In the genomic region with DNA sequence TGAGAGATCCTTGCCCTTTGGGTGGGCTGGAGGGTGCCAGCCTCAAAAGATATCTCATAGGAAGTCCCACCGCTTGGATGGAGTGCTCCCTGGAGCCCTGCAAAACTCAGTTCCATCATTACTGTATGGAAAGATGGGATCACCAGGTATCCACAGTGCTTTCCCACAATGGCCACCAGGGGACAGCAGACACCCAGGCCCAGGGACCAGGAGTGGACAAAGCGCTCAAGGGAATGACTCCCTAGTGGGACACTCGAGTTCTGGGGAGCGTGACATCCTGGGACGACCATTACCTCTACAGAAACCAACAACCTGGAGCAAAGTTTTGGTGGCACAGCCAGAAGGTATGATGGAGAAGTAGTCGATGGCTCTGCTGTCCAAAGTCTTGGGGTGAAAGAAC, we compare ENCODE assay signal across 9 mouse cellular contexts. TPM values are rescaled to one million over a fixed set of nuclear protein-coding genes. Genes with fewer than 3 reads are reported as not detected.
A peak's percentile ranks its signal among the peaks of the same experiment; 100 is the strongest.
DNase-seq lines count a peak whose midpoint lies in the region; ATAC-seq and TF ChIP-seq lines count a peak whose summit lies in the region.
"Had no signal": no experiment of that assay in that cellular context is flagged by ENCODE, and none has a peak within 500 bp of the region (broad histone marks: within the 10 kb centered on the region; RNA-seq: fewer than 3 reads in every experiment).

No protein-coding gene starts in this region.

- H3K9ac ChIP-seq in forebrain, postnatal 0 days: no peak overlapping the region
- H3K9ac ChIP-seq in forebrain, embryonic 12.5 days: no peak overlapping the region
- H3K9ac ChIP-seq: hindbrain, embryonic 15.5 days had no signal

- no peak overlapping the region for H3K4me2 ChIP-seq in forebrain, postnatal 0 days (ENCODE audit: low read depth)
- H3K4me2 ChIP-seq in forebrain, embryonic 12.5 days: no peak overlapping the region
- H3K4me2 ChIP-seq: hindbrain, embryonic 15.5 days had no signal

- DNase-seq in forebrain, postnatal 0 days: no peak
- no peak for DNase-seq in thymus, adult 2 months
- DNase-seq in thymus, adult 18-20 months: no peak
- DNase-seq in embryonic facial prominence, embryonic 10.5 days (ENCODE audit: low spot score): peak; percentile 42
- peak; percentile 75 for DNase-seq in kidney, postnatal 25 days
- peak; percentile 41 for DNase-seq in right cerebral cortex, postnatal 14 days
- no peak for DNase-seq in thymus, postnatal 25 days

- H3K27ac ChIP-seq in forebrain, postnatal 0 days (ENCODE audit: low read depth, low read length): no peak overlapping the region
- no peak overlapping the region for H3K27ac ChIP-seq in forebrain, embryonic 12.5 days
- no peak overlapping the region for H3K27ac ChIP-seq in thymus, adult 2 months (ENCODE audit: control insufficient read depth, insufficient read depth, low read length)
- no peak overlapping the region for H3K27ac ChIP-seq in embryonic facial prominence, embryonic 10.5 days (replicated peaks)
- H3K27ac ChIP-seq: hindbrain, embryonic 15.5 days had no signal

- no peak for TF ChIP-seq POLR2A in thymus, adult 2 months (IDR thresholded peaks at IDR 0.05; ENCODE audit: control insufficient read depth, extremely low read depth, insufficient read depth, low read length, poor library complexity)

- WGBS in forebrain, postnatal 0 days: 38% methylated on average over 6 of the region's 6 CpGs
- 39% methylated on average over 6 of the region's 6 CpGs for WGBS in forebrain, embryonic 12.5 days
- 53% methylated on average over 6 of the region's 6 CpGs for WGBS in thymus, adult 2 months
- WGBS in embryonic facial prominence, embryonic 10.5 days: 42% methylated on average over 6 of the region's 6 CpGs

- no peaks in the 10 kb centered on the region for H3K9me3 ChIP-seq in forebrain, postnatal 0 days (ENCODE audit: low read length)
- H3K9me3 ChIP-seq in forebrain, embryonic 12.5 days: no peaks in the 10 kb centered on the region
- H3K9me3 ChIP-seq in embryonic facial prominence, embryonic 10.5 days: no peaks in the 10 kb centered on the region
- H3K9me3 ChIP-seq: hindbrain, embryonic 15.5 days had no signal

- H3K4me1 ChIP-seq in forebrain, postnatal 0 days (ENCODE audit: insufficient read depth): no peaks in the 10 kb centered on the region
- no peaks in the 10 kb centered on the region for H3K4me1 ChIP-seq in forebrain, embryonic 12.5 days
- H3K4me1 ChIP-seq in thymus, adult 2 months (replicated peaks; ENCODE audit: control insufficient read depth, insufficient read depth, low read length): no peaks in the 10 kb centered on the region
- no peaks in the 10 kb centered on the region for H3K4me1 ChIP-seq in embryonic facial prominence, embryonic 10.5 days
- H3K4me1 ChIP-seq: hindbrain, embryonic 15.5 days had no signal

- no peaks in the 10 kb centered on the region for H3K36me3 ChIP-seq in forebrain, postnatal 0 days (ENCODE audit: insufficient read depth)
- H3K36me3 ChIP-seq in forebrain, embryonic 12.5 days (replicated peaks): no peaks in the 10 kb centered on the region
- H3K36me3 ChIP-seq in thymus, adult 2 months (ENCODE audit: control insufficient read depth, insufficient read depth, low read length): no peaks in the 10 kb centered on the region
- no peaks in the 10 kb centered on the region for H3K36me3 ChIP-seq in embryonic facial prominence, embryonic 10.5 days (replicated peaks)
- H3K36me3 ChIP-seq: hindbrain, embryonic 15.5 days had no signal

- H3K27me3 ChIP-seq in forebrain, postnatal 0 days (ENCODE audit: insufficient read depth, low read length): no peaks in the 10 kb centered on the region
- H3K27me3 ChIP-seq in forebrain, embryonic 12.5 days: peaks cover 66% of the 10 kb centered on the region
- H3K27me3 ChIP-seq in thymus, adult 2 months (ENCODE audit: control insufficient read depth, insufficient read depth, low read length): no peaks in the 10 kb centered on the region
- H3K27me3 ChIP-seq in embryonic facial prominence, embryonic 10.5 days (replicated peaks; ENCODE audit: low read depth, poor library complexity, severe bottlenecking): peaks cover 51% of the 10 kb centered on the region

- H3K4me3 ChIP-seq in forebrain, postnatal 0 days (ENCODE audit: low read depth, low read length): no peak overlapping the region
- no peak overlapping the region for H3K4me3 ChIP-seq in forebrain, embryonic 12.5 days (replicated peaks)
- H3K4me3 ChIP-seq in thymus, adult 2 months (ENCODE audit: control insufficient read depth, insufficient read depth, low read length): no peak overlapping the region
- no peak overlapping the region for H3K4me3 ChIP-seq in embryonic facial prominence, embryonic 10.5 days
- H3K4me3 ChIP-seq: hindbrain, embryonic 15.5 days had no signal

- TF ChIP-seq CTCF in forebrain, postnatal 0 days (IDR thresholded peaks at IDR 0.05; ENCODE audit: low read depth): peak; percentile 84
- peak; percentile 35; the same call in 1 of the 2 replicates for TF ChIP-seq CTCF in thymus, adult 2 months (IDR thresholded peaks at IDR 0.05; ENCODE audit: borderline replicate concordance, control insufficient read depth, extremely low read depth, insufficient read depth, low read length, poor library complexity)

- ATAC-seq in forebrain, postnatal 0 days: no peak
- no peak for ATAC-seq in forebrain, embryonic 12.5 days (ENCODE audit: low FRiP score)

RNA-seq across cellular contexts. Expression of gene Cfap65, which starts 8.7 kb away (rescaled TPM):
- total RNA-seq in forebrain, postnatal 0 days (2014; rRNA removed): 2.1 and 3.4 TPM in 2 replicates
- polyA plus RNA-seq in forebrain, postnatal 0 days (2015; fragmentation: Nextera tagmentation; extraction: Ambion mirVana): 0.52 and 1.1 TPM in 2 replicates
- 0.24 and 0.55 TPM in 2 replicates for polyA plus RNA-seq in forebrain, embryonic 12.5 days (2016; fragmentation: Nextera tagmentation; extraction: Ambion mirVana)
- 0.48 and 0.69 TPM in 2 replicates for polyA plus RNA-seq in thymus, adult 2 months (2012; rRNA removed)
- 0.08 TPM in 1 of 2 replicates, not detected in the other for polyA plus RNA-seq in embryonic facial prominence, embryonic 10.5 days (2016; fragmentation: Nextera tagmentation; extraction: Ambion mirVana)

RNA-seq across cellular contexts. Expression of gene Ihh, which starts 24.8 kb away (rescaled TPM):
- 0.08 and 0.29 TPM in 2 replicates for total RNA-seq in forebrain, postnatal 0 days (2014; rRNA removed)
- polyA plus RNA-seq in forebrain, postnatal 0 days (2015; fragmentation: Nextera tagmentation; extraction: Ambion mirVana): 0.11 and 0.19 TPM in 2 replicates
- 0.19 TPM in 1 of 2 replicates, not detected in the other for polyA plus RNA-seq in forebrain, embryonic 12.5 days (2016; fragmentation: Nextera tagmentation; extraction: Ambion mirVana)
- polyA plus RNA-seq in thymus, adult 2 months (2012; rRNA removed): 0.75 and 0.94 TPM in 2 replicates
- polyA plus RNA-seq in embryonic facial prominence, embryonic 10.5 days (2016; fragmentation: Nextera tagmentation; extraction: Ambion mirVana): 0.11 TPM in 1 of 2 replicates, not detected in the other

RNA-seq across cellular contexts. Expression of gene Cryba2, which starts 33.8 kb away (rescaled TPM):
- total RNA-seq in forebrain, postnatal 0 days (2014; rRNA removed): not detected in 2 replicates
- not detected in 2 replicates for polyA plus RNA-seq in forebrain, postnatal 0 days (2015; fragmentation: Nextera tagmentation; extraction: Ambion mirVana)
- polyA plus RNA-seq in forebrain, embryonic 12.5 days (2016; fragmentation: Nextera tagmentation; extraction: Ambion mirVana): not detected in 2 replicates
- 1.0 and 1.5 TPM in 2 replicates for polyA plus RNA-seq in thymus, adult 2 months (2012; rRNA removed)
- polyA plus RNA-seq in embryonic facial prominence, embryonic 10.5 days (2016; fragmentation: Nextera tagmentation; extraction: Ambion mirVana): not detected in 2 replicates

RNA-seq across cellular contexts. Expression of gene Fev, which starts 41.5 kb away (rescaled TPM):
- not detected in 2 replicates for total RNA-seq in forebrain, postnatal 0 days (2014; rRNA removed)
- polyA plus RNA-seq in forebrain, postnatal 0 days (2015; fragmentation: Nextera tagmentation; extraction: Ambion mirVana): not detected in 2 replicates
- not detected in 2 replicates for polyA plus RNA-seq in forebrain, embryonic 12.5 days (2016; fragmentation: Nextera tagmentation; extraction: Ambion mirVana)
- 0.24 and 0.26 TPM in 2 replicates for polyA plus RNA-seq in thymus, adult 2 months (2012; rRNA removed)
- not detected in 2 replicates for polyA plus RNA-seq in embryonic facial prominence, embryonic 10.5 days (2016; fragmentation: Nextera tagmentation; extraction: Ambion mirVana)

Comparison
In these comparisons a context has a peak if more than half of its experiments do, and no peak if none do; other contexts are left out.
1. DNase-seq: peak in embryonic facial prominence, embryonic 10.5 days (single experiment), kidney, postnatal 25 days (2 of 2) and right cerebral cortex, postnatal 14 days (single experiment); none in forebrain, postnatal 0 days (single experiment), thymus, adult 2 months (single experiment), thymus, adult 18-20 months (0 of 2) and thymus, postnatal 25 days (single experiment).